Mouse (Mus musculus): ENCODE results near the gene Tmem190.

The Tmem190 gene

GRCm38 (mm10) chr7:4782759-4783158 lies at the start of gene Tmem190, which contains the start of gene Il11:
TSS of gene Tmem190 (plus strand) at chr7:4782937.
TSS of gene Il11 (minus strand) at chr7:4782859.
- in situ Hi-C loops (cut with MboI, MseI): no loop called here

- in situ Hi-C loops (cut with MboI, MseI): no loop called here
Measured at GRCm38 (mm10) chr7:4732968-4733392, 49.8 kb upstream of the Tmem190 start.

- in situ Hi-C loops (cut with MboI, MseI): no loop called here
Measured at GRCm38 (mm10) chr7:4739041-4739543, 43.6 kb upstream of the Tmem190 start.

GRCm38 (mm10) chr7:4739544-4740275 lies 43.0 kb upstream of the Tmem190 start, which contains the start of gene Kmt5c:
TSS of gene Kmt5c (plus strand) at chr7:4740115.
- in situ Hi-C loops (cut with MboI, MseI): loop anchor here (5.0 kb wide), 1 partner anchor 48 kb away; the partner anchor contains the start of gene Tmem238

- in situ Hi-C loops (cut with MboI, MseI): loop anchor here (5.0 kb wide), 1 partner anchor 47 kb away; the partner anchor contains the start of gene Tmem238
Measured at GRCm38 (mm10) chr7:4740309-4740727, 42.4 kb upstream of the Tmem190 start.

- in situ Hi-C loops (cut with MboI, MseI): loop anchor here (5.0 kb wide), 1 partner anchor 46 kb away; the partner anchor contains the start of gene Tmem238
Measured at GRCm38 (mm10) chr7:4741151-4741550, 41.6 kb upstream of the Tmem190 start.

- in situ Hi-C loops (cut with MboI, MseI): loop anchor here (5.0 kb wide), 1 partner anchor 45 kb away; the partner anchor contains the start of gene Tmem238
Measured at GRCm38 (mm10) chr7:4741672-4742481, 40.9 kb upstream of the Tmem190 start.

GRCm38 (mm10) chr7:4742482-4742819 lies 40.3 kb upstream of the Tmem190 start:
- in situ Hi-C loops (cut with MboI, MseI): loop anchor here (5.0 kb wide), 1 partner anchor 45 kb away; the partner anchor contains the start of gene Tmem238

- in situ Hi-C loops (cut with MboI, MseI): loop anchor here (5.0 kb wide), 1 partner anchor 44 kb away; the partner anchor contains the start of gene Tmem238
Measured at GRCm38 (mm10) chr7:4743354-4743753, 39.4 kb upstream of the Tmem190 start.

- in situ Hi-C loops (cut with MboI, MseI): loop anchor here (5.0 kb wide), 1 partner anchor 42 kb away; the partner anchor contains the start of gene Tmem238
Measured at GRCm38 (mm10) chr7:4744886-4745285, 37.9 kb upstream of the Tmem190 start.

- in situ Hi-C loops (cut with MboI, MseI): no loop called here
Measured at GRCm38 (mm10) chr7:4746326-4746980, 36.3 kb upstream of the Tmem190 start.

GRCm38 (mm10) chr7:4747156-4747899 lies 35.4 kb upstream of the Tmem190 start:
- in situ Hi-C loops (cut with MboI, MseI): no loop called here

GRCm38 (mm10) chr7:4748321-4748720 lies 34.4 kb upstream of the Tmem190 start:
- in situ Hi-C loops (cut with MboI, MseI): no loop called here

- in situ Hi-C loops (cut with MboI, MseI): no loop called here
Measured at GRCm38 (mm10) chr7:4749169-4749568, 33.6 kb upstream of the Tmem190 start.

- in situ Hi-C loops (cut with MboI, MseI): no loop called here
Measured at GRCm38 (mm10) chr7:4751971-4752820, 30.5 kb upstream of the Tmem190 start.

GRCm38 (mm10) chr7:4752821-4753570 lies 29.7 kb upstream of the Tmem190 start, which contains the start of gene Cox6b2:
TSS of gene Cox6b2 (minus strand) at chr7:4753094.
- in situ Hi-C loops (cut with MboI, MseI): no loop called here

- in situ Hi-C loops (cut with MboI, MseI): no loop called here
Measured at GRCm38 (mm10) chr7:4759670-4760069, 23.1 kb upstream of the Tmem190 start.

GRCm38 (mm10) chr7:4764946-4765710 lies 17.6 kb upstream of the Tmem190 start:
- in situ Hi-C loops (cut with MboI, MseI): no loop called here

All from T-helper 1 cell (primary cell).